Mouse (Mus musculus): ENCODE measurements around the gene Ssh2.

Gene Ssh2

DNA sequence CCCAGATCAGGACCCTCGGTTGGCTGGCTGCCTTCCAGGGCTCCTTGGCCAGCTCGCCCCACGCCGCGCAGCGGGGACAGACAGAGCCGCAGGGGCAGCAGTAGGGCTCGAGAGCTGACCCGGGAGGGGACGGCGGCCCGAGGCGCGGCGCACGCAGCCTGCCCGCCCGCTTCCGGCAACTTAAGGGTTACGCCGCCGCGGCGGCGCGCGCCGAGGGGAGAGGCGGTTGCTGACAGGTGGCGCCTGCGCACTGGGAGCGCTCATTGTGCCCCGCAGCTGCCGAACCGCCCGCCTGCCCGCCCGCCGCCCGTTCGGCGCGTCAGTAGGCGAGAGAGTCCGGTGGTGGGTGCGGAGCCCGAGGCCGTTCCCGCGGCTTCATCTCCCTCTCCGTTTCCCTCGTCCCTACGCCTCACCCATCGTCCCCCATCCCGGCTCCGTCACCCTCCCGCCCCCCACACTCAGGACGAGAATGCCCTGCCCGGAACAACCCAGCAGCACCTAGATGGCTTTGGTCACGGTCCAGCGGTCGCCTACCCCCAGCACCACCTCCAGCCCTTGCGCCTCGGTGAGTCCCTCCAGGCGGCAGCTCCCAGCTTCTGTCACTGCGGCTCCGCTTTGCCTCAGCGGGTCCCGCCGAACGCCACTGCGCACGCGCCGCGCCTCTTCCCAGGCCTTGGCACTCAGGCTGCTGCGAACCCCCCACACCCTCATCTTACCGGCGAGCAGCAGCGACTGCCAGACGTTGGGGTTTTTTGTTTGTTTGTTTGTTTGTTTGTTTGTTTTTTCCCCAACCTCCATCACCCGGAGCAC lies at the start of gene Ssh2:
Gene Ssh2, plus strand, starts transcription at position 337 of the 810 bp plus-strand sequence.
- peak; percentile 92 for DNase-seq

DNA sequence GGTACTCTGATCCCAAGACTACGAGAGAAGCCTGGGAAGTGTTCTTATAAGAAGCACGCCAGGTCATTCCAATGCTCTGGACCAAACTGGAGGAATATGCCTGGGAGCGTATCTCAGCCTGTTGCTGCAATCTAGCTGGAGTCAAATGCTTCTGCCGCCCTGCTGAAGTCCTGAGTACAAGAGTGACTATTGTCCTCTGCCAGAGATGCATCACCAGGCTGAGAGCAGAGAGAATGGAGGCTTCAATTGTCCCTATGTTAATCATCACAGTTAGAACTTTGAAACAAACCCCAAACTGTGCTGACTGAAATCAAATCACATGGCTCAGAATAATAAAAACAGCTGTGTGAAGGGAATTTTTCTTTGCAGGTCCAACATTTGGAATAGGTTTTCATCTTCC lies 42.4 kb upstream of the Ssh2 start:
- DNase-seq, result no peak

DNA sequence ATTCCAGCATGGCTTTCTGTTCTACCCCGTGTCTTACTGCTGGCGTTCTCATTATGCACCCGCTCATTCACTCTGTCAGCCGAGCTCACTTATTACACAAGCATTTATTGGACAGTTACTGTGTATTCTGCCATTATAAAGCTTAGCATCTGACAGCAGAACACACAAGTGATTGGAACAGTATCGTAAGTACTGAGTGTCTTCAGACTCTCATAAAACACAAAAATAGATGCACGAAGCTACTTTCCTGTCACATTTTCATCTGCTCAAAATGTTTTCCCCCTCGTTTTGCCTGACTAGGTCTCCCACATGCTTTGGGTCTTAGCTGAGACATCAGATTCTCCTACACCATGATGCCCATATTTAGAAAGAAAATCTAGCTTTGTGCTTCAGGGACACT lies 41.6 kb upstream of the Ssh2 start:
- DNase-seq, result no peak

DNA sequence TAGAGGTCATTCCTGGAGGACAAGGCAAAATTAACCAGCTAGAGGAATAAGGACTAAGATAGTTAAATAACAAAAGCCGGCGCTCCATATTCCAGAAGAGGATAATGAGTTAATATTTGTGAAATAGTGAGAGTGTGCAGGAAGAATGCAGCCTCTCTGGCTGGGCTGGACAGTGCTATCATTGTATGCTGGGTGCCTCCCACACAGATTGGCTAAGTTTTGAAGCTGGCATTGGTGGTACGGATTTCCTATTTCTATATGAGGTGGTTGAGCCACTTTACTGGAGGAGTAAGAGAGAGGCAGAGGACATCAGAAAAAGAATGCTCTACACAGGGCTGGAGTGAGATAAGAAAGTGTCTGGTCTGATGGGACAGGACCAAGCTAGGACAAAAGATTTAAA lies 36.3 kb upstream of the Ssh2 start:
- no peak for DNase-seq

DNA sequence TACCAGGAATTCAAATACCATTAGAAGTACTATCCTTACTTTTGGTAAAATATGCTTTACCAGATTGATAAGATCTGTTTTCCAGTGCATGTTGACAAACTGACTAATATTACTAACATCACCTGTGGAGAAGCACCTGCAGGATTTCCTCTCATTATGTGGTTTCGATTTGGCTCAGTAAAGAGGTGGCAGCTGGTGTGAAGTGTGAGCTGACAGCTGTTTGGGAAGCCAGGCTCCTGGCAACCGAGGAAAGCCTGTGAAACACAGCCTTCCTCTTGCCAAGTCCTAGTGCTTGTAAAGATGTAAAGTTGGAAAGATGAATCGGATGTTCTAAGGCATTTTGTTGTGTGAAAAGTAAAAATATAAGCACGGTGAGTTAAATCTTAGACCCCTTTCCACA lies 35.2 kb upstream of the Ssh2 start:
- peak; percentile 30 for DNase-seq

DNA sequence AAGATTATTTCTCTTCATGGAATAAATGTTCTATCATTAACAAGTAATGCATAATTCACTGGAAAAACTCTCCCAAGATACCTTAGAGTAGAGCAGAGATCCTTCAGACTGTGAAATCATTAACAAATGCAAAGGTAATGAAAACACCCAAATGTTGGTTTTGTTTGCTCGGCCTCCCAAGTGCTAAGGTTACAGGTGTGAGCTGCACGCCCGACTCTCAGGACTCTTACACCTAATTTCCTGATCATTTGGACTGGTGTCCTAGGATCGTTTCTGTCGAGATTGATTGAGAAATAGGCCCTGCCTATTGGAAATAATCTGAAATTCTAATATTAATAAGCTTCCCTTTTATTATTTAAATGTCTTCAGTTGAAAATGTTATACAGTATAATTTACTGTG lies 34.6 kb upstream of the Ssh2 start:
- no peak for DNase-seq

DNA sequence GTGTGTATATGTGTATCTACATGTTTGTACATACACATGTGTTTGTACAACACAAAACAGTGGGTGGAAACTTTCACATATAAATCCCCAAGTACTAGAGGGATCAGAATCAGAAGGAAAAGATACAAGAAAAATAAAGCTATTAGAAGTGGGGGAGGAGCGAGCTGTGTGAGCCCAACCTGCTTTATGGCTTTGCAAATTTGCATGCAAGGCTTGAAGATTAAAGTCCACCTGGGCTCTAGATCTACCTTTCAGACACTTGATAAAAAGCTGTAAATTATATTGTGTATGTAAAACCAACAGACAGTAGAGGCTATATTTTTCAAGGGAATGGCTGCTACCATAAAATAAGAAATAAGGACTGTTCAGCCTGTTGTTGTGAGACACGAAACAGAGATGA lies 34.0 kb upstream of the Ssh2 start:
- no peak for DNase-seq

DNA sequence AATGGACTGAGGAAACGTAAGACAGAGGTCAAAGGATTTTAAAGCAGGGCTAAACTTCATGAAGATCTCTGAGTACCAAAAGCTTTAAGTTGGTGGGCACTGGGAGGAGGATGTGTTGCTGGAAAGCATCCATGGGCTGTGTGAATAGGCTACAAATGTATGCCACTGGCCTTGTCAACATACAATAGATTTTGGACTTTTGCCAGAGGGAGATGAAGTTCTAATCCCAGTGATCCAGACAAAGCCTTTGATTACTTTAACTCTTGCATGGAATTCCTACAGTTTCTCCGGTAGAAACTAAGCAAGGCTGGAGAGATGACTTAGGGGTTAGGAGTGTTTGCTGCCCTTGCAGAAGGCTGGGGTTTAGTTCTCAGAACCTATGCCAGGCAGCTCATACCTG lies 33.5 kb upstream of the Ssh2 start:
- no peak for DNase-seq

DNA sequence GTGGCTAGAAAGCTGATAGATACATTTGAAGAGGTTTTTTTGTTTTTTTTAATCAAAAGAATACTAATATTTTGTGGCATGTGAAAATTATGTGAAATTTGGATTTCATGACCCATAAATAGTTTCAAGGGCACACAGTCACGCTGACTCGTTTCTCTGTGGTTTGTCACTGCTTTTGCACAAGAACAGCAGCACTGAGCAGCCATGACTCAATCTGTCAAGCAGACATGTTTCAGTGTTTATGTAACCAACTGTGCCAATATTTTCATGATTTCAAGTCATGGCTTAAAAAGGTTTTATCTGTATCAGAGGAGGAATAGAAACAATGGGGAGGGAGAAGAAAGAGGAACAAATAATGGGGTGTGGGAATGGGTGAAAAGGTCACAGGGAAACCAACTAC lies 31.2 kb upstream of the Ssh2 start:
- no peak for DNase-seq

DNA sequence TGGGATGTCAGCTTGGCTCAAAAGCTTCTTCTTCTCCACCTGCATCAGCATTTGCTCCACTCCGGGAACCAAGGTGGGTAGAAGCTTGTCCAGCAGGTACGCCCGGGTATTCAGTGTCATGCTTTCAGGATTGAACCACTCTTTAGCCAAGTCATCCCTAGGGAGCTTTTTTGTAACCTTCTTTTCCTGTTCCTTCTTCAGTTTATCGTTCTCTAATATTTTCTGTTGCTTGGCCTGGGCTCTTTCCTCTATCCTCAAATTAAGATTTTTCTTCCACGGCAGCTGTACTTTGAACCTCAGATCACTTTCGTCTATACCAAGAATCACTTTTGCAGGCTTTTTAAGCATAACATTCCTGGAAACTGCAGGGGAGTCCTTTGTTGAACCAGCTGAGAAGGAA lies 27.2 kb upstream of the Ssh2 start, which contains the start of gene Efcab5:
Gene Efcab5, minus strand, starts transcription at position 101 of the 400 bp plus-strand sequence.
- DNase-seq, result no peak

DNA sequence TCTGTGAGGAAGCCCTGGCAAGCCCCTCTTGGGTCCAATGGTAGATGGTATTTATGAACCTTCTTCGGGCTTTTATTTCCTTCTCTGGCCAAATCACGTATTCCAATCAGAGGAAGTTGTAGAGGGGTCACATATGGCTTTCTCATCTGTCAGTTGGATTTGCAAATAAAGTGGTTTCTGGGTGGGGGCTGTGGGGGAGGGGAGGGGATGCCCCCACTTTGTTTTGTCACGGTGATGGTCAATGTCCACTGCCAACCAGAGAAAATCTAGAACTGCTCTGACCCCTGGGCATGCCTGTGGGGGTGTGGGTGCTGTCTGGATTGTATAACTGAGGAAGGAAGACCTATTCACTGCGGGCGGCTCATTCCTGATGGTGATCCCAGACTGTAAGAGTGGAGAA lies 22.7 kb upstream of the Ssh2 start:
- no peak for DNase-seq

DNA sequence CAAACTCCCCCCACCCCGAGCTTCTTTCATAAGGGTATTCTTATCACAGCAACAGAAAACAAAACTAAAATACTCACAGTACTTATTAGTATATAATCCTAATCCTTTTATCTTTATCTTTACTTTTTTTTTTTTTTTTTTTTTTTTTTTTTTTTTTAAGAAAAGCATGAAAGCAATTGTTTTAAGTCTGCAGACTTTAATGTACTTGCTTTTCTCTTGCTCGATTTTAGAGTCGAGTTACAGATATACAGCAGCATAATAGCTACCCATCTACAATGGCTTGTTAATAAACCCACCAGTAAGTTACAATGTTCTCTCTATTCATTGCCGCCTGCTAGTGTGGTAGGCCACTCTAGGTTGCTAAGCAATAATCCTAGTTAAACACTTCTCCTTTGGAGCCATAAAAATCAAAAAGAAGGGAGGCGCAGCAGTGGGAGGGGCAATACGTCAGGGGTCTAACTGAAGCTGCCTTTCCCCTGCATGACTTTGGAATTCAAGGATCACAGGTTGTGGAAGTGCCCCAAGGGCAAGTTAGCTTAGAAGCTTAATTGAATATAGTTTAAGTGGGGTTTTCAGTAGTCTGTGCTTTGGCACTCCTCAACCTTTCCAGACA lies 22.0 kb upstream of the Ssh2 start:
- no peak for DNase-seq

DNA sequence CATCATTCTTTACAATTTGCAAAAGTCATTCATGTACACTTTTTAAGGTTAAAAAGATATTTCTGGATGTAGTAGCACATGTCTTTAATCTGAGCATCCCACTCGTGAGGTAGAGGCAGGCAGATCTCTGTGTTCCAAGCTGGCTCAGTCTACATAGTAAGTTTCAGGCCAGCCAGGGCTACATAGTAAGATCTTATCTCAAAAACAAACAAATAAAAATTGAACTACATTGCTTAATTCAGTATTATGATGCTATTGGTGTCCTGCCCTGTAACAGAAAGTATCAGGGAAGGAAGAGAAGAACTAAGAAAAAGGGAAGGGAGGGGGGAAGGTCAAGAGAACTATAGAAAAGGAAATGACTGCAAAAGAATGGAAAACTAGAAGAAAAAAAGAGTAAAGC lies 21.3 kb upstream of the Ssh2 start:
- DNase-seq, result no peak

DNA sequence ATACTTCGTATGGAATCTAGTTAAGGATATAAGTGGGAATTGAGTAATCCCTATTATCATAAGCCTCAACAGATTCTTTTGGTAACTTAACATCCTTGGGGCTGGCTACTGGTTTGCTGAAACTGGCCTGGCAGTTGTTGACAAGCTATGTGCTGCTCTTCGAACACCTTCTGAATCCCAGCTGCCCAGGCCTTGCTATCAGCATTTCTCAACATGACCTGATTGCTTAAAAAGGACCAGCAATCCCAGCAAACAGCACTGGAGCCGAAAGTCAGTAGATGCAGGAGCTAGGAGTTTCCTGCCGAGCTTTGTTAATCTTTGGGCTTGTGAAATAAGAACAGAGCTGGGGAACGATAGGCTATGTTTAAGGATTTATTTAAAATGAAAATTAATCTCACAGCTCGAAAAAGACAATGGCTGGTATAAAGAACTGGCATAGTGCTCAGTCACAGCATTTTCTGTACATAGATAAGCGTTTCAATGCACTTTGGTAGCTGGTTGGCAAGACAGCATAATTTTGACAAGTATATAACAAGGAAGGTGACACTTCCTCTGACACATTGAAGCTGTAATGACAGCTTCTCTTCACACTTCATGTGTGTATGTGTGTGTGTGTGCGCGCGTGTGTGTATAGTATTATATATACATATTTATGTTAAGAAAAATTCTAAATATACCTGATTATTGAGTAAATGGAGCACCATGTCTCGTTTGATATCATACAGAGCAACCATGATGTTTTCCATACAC lies 20.6 kb upstream of the Ssh2 start:
- no peak for DNase-seq

DNA sequence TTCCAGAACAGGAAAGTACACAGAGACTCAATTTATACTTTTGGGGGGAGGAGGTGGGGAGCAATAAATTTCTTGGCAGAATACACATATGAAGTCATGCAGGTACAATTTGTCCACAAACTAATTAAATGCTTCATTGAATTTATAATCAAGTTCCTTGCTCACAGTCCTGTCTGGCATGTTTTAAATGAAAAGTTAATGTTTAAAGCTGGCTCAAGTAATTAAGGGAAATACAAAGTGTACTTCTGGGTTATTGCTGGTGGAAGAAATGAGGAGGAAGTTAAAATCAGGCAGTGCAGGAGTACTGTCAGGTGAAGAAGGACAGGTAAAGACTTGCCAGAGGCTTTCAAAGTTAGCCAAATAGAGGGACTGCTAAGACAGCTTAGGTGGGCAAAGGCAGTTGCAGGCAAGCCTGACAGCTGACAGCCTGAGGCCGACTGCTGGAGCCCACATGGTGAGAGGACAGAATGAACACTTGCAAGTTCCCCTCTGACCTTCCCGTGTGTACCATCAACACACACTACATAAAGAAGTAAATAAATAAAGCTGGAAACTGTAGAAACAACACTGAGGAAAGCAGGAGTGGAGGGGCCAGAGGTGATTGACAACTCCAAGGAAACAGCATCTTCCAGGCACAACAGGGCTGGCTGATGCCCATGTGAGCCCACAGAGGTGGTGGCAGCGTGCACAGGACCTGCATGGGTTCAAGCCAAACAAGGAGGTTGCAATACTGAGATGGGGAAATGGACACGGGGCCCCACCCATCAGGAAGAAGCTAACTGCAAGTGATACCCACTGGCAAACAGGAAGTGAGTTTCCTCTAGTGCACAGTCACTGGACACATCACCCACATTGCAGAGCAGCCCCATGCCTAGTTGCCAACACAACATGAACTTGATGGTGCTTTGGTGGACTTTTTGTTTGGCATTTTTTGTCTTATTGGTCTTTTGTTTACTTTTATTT lies 19.6 kb upstream of the Ssh2 start:
- peak; percentile 10 for DNase-seq

DNA sequence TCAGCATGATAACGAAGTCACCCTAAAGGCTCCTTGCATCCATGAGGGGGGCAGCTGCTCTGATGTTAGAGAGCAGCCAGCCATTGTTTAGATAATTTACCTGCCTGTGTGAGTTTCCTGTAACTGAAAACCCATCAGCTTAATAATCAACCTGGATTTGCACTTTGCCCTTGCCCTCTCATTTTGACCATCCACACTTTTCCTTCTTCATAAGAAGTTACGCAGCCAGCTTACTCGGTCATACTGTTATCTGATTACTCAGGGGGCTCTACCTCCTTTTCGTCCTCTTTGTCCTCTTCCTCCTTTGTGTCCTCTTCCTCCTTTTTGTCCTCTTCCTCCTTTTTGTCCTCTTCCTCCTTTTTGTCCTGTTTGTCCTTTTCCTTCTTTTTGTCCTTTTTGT lies 16.5 kb upstream of the Ssh2 start:
- no peak for DNase-seq

DNA sequence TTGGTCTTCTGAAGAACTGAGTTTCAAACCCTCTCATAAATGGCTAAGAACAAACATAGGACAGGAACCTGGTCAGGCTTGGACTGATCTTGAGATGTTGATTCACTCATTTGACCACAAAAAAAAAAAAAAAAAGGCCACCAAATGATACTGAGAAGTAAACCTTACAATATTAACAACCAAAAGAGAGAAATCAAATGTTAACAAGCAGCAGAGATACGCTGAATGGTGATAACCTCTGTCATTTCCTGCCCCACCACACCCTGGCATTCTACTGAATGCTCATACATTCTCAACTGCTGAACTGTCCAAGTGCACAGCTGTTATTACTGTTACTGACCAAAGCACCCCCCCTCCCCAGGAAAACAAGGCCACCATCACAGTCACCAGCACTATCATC lies 15.4 kb upstream of the Ssh2 start:
- no peak for DNase-seq

DNA sequence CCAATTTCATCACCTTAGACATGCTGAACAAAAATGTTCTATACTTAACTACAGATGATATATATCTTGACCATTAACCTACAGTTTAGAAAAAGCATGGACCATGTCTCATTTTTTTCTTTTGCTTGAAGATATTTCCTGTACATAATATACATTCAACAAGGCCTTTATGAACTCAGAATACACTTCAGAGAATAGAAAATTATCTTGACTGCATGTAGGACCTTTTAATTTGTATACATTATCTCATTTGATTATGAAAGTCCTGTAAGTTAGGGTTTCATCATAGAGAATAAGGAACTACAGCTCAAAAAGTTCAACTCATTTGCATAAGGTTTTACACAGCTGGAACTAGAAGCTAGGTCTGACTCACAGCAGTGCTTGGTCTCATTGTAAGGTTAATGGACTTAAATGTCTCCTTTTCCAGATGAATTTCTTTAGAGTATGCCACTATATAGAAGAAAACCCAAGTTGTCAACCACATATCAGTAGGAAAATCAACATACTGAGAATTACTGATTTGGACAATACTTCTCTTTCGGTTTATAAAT lies 1.9 kb upstream of the Ssh2 start:
- DNase-seq, result no peak

DNA sequence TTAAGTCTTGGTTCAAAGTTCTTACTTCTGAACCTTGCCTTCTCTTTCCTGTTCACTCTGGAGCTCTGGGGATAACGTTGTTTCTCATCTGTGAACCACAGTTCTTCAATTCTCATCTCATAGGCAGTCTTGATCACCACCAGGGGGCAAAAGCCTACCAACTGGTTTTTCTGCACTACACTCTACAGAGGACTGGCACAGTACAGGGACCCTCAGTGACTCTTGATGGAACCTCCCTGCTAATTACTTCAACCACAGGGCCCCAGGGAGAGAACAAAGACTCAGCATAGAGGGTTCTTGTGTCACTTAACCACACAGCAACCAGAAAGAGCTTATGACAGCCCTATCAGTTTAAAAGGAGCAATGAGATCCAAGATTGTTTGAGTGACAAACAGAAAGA lies 1.3 kb upstream of the Ssh2 start:
- DNase-seq, result peak; percentile 65

DNA sequence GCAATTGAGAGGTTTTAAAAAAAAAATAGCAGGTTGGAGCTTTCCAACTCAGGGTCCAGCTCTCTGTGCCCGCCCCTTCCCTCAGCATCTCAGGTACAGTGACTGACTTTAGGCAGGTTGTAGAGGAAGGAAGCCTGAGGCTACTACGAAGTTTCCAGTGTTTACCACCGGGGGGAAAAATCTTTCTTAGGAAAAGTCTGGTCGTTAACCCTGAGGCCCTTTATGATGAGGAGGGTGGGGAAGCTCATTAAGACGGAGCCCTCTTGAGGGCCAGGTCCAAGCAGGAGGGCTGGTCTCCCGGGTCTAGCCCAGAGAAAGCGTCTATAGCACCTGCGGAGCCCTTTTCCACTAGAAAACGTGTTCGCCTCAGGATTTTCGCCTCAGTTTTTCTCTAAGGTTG lies 604 bp upstream of the Ssh2 start:
- DNase-seq, result no peak

DNA sequence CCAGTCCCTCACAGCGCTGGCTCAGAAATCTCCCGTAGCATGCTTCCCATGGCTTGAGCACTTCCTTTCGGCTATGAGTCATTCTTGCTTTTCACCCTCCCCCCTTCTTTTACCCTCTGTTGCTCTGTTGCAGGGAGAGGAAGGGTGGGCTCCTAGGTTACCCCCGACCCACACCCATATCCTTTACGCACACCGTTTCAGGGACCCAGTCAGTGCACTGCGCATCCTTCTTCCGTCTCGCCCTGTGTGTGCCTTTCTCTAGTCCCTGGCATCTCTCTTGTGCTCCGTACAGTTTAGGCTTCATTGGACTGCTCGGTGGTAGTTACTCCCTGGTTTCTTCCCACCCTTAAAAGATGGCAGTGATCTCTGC lies 659 bp downstream of the Ssh2 start:
- DNase-seq, result peak; percentile 47

DNA sequence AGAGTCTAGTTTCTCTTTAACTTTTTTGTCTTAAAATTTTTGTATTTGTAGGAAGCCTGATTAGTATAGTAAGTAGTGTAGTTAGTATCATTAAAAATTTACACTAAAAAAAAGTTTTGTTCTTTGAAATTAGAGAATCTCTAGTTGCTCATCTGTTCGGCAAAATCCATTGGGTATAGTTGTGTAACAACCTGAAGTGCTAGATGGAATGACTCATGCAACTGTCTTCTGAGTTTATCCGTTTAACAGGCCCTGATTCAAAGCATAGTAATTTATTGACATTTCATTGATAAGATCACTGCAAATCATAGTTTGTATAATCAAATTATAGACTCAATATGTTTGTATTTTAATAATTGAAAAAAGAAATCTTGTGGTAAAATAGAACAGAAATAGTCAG lies 14.7 kb downstream of the Ssh2 start:
- no peak for DNase-seq

DNA sequence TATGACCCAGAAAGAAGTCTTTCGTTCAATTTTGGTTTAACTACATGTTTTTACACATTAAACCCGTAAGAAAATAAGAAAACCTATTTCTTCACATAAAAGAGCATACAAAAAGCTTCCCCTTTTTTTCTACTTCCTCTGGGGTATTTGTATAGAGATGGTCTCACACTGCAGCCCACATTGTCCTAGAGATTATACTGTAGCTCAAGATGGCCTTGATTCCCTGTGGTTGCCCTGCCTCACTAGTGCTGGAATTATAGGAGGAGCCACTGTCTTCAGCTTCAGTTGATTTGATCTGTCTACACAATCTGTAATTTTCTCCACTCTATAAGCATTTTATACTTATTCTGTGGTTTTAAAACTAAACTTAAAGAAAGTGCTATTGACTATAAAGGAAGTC lies 15.4 kb downstream of the Ssh2 start:
- DNase-seq, result no peak

Measured in thymus, postnatal 4 days (tissue).